Mouse (Mus musculus): ENCODE results near the gene Nedd1. TPM values are rescaled to one million over a fixed set of nuclear protein-coding genes. Genes with fewer than 3 reads are reported as not detected.

Gene Nedd1
- 22.2 and 25.4 TPM in 2 replicates for polyA plus RNA-seq (2015; fragmentation: Nextera tagmentation; extraction: Ambion mirVana)

DNA sequence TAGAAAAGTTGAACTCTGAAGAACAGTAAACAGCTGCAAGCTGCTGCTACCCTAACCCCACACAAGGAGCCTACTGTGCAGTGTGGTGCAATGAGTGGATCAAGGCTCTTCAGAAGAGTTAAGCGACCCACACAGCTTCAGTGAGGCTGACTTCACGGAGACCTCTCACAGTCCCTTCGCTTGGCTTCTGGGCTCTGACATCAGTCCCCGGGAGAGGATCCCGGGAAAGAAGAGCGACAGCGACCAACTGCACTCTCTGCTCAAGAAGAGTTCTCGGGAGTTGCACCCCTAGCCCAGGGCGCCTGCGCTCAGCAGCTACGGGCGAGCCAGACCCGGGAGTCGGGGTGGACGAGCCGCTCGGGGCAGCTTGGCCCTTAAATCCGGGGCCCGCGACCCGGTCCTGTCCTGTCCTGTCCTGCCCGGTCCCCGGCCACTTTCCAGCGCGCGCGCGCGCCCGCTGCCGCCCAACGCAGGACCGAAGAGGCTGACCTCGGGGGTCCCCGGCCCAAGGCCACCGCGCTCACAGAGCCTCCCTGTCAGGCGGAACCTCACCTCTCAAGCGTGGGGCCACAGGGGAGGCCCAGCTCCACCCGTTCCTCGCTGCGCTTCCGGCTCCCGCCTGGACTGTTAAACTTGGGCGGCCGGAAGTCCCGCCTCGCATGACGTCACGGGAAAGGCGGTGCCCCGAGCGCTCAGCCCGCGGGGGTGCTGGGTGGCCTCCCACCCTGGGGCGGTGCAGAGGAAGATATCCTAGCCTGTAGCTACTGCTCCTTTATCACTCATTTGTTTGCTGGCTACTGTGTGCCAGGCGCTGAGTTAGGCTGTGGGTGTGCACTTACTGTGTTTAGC, at the start of gene Nedd1:
Gene Nedd1 (minus strand): TSS at position 650 of the 849 bp plus-strand sequence.
- Histone ChIP-seq H3K27ac (replicated peaks) (peak within 1 kb of the TSS; percentile 77), H3K36me3 (0 out of 2 replicates have a peak, but pooled peaks cover 4% of the 10 kb centered on the region), H3K4me1 (replicated peaks) (peaks cover 8% of the 10 kb centered on the region), H3K4me2 (peak within 1 kb of the TSS; percentile 87), H3K4me3 (peak within 1 kb of the TSS; percentile 94), H3K9me3 (no peaks in the 10 kb centered on the region), H3K27me3 (no peaks in the 10 kb centered on the region), H3K9ac (peak within 1 kb of the TSS; percentile 85)
- WGBS, result under 1% methylated on average over 57 of the region's 57 CpGs
- ATAC-seq (ENCODE audit: low read depth), result peak; percentile 97

DNA sequence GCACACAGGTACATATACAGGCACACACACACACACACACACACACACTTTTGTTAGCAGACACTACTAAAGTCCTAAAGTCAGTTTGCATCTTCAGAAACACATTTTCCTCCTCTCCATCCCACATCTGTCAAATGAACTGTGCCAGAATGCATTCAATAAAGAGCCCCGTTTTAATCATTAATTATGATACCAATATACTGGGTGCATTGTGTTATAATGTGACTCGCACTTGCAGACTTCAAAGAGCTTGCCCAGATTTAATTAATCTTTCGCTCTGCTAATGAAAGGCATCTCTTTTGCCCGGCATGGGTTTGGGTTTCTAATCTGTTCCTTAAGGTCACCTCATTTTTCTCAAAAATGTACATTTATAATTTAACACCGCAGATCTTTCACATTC, 32.1 kb upstream of the Nedd1 start:
- H3K27me3 ChIP-seq, result no peaks in the 10 kb centered on the region
- H3K36me3 ChIP-seq, result no peaks in the 10 kb centered on the region
- H3K4me1 ChIP-seq (replicated peaks), result no peaks in the 10 kb centered on the region
- H3K4me3 ChIP-seq, result no peak overlapping the region
- H3K9ac ChIP-seq, result no peak overlapping the region
- ATAC-seq (ENCODE audit: low read depth), result peak; percentile 59
- no peak overlapping the region for H3K27ac ChIP-seq (replicated peaks)
- H3K4me2 ChIP-seq, result no peak overlapping the region
- 65% methylated on average over 5 of the region's 5 CpGs for WGBS
- no peaks in the 10 kb centered on the region for H3K9me3 ChIP-seq

DNA sequence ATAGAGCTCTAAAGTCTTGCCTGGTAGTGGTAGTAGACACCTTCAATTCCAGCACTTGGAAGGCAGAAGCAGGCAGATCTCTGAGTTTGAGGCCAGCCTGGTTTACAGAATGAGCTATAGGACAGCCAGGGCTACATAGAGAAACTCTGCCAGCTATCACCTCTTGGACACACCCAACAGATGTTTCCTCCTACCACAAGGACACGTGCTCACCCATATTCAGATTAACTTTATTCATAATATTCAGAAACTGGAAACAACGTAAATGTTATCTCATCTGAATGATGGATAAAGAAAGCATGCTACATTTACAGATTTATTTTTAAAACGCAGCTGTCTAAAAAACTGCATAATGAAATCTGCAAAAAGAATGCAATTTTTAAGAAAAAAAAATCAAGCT, 8.1 kb upstream of the Nedd1 start:
- Histone ChIP-seq H3K4me2 (no peak overlapping the region), H3K27me3 (no peaks in the 10 kb centered on the region), H3K27ac (replicated peaks) (no peak overlapping the region), H3K9me3 (no peaks in the 10 kb centered on the region), H3K9ac (no peak overlapping the region), H3K36me3 (no peaks in the 10 kb centered on the region), H3K4me3 (no peak overlapping the region), H3K4me1 (replicated peaks) (no peaks in the 10 kb centered on the region)
- no peak for ATAC-seq (ENCODE audit: low read depth)
- WGBS, result 91% methylated on average over 3 of the region's 3 CpGs

DNA sequence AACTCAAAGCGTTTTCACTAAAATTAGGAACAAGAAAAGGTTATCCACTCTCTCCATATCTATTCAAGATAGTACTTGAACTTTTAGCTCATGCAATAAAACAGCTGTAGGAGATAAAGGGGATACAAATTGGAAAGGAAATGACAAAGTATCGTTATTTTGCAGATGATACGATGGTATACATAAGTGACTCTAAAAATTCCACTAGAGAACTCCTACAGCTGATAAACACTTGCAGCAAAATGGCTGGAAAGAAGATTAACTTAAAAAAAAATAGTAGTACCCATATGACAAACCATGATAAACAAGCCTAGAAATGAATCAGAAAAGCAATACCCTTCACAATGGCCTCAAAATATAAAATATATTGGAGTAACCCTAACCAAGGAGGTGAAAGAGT, 6.5 kb upstream of the Nedd1 start:
- Histone ChIP-seq H3K9me3 (no peaks in the 10 kb centered on the region), H3K4me1 (replicated peaks) (no peaks in the 10 kb centered on the region), H3K9ac (no peak overlapping the region), H3K4me2 (no peak overlapping the region), H3K27ac (replicated peaks) (no peak overlapping the region), H3K27me3 (no peaks in the 10 kb centered on the region), H3K4me3 (no peak overlapping the region), H3K36me3 (no peaks in the 10 kb centered on the region)
- no peak for ATAC-seq (ENCODE audit: low read depth)
- 82% methylated on average over 3 of the region's 3 CpGs for WGBS

DNA sequence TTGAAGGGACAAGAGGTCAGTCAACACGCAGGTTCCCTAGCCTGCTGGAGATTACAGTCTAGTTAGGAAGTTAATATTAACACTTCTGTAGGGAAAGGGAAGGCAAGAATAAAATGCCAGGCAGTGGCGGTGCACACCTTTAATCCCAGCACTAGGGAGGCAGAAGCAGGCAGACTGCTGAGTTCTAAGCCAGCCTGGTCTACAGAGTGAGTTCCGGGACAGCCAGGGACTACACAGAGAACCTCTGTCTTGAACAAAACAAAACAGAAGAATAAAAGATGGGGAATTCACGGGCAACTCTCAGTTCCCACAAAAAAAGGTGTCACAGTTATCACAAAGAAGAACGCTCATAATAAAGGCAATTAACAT, 384 bp upstream of the Nedd1 start:
- Histone ChIP-seq H3K4me3 (peak overlapping the region; percentile 94), H3K36me3 (0 out of 2 replicates have a peak, but pooled peaks cover under 1% of the 10 kb centered on the region), H3K27me3 (no peaks in the 10 kb centered on the region), H3K4me2 (peak overlapping the region; percentile 87), H3K9ac (peak overlapping the region; percentile 85), H3K4me1 (replicated peaks) (peaks cover 8% of the 10 kb centered on the region), H3K9me3 (no peaks in the 10 kb centered on the region), H3K27ac (replicated peaks) (peak overlapping the region; percentile 77)
- WGBS, result 27% methylated on average over 5 of the region's 5 CpGs
- peak; percentile 64 for ATAC-seq (ENCODE audit: low read depth)

DNA sequence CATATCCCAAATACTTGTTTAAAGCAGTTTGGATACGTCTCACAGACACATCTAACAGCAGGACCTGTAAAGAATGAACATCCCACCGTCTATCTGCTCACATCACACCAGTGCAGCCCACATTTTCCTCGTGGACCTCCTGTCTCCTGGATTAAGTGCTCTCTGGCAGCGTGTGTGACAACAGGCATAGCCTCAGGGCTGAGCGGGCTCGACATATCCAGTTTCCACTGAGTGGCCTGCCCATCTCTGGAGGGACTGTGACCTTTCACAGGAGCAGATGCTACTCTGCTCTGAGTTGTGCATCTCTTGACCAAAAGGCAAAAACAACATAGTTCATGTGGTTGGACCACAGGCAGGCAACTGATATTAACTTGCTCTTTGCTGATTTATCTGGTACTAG, 23.2 kb downstream of the Nedd1 start:
- 68% methylated on average over 6 of the region's 6 CpGs for WGBS
- Histone ChIP-seq H3K36me3 (peaks cover 19% of the 10 kb centered on the region), H3K9me3 (no peaks in the 10 kb centered on the region), H3K4me1 (replicated peaks) (no peaks in the 10 kb centered on the region), H3K4me2 (no peak overlapping the region), H3K27me3 (no peaks in the 10 kb centered on the region), H3K9ac (no peak overlapping the region), H3K27ac (replicated peaks) (no peak overlapping the region), H3K4me3 (no peak overlapping the region)
- peak; percentile 15; the same call in 1 of the 2 replicates for ATAC-seq (ENCODE audit: low read depth)

DNA sequence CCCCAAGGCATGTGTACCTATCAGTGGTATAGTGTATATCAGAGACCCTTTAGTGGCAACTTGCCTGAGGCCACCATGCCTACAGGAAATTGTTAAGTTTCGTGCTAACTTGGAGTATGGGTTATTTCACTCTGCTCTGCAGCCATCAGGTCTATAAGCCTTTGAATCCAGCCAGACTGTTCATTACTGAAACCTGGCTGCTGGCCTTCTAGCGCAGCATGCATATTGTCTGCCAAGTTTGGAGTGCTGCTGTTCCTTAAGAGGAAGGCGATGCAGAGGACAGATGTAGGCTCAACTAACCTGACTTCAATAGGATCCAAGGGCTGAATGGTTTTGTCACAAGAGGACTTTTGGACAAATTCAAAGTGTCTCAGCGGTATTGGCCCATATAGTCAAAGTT, 47.2 kb downstream of the Nedd1 start:
- 97% methylated on average over 4 of the region's 4 CpGs for WGBS
- H3K27ac ChIP-seq (replicated peaks), result no peak overlapping the region
- no peaks in the 10 kb centered on the region for H3K27me3 ChIP-seq
- H3K9ac ChIP-seq, result no peak overlapping the region
- H3K4me1 ChIP-seq (replicated peaks), result no peaks in the 10 kb centered on the region
- no peak overlapping the region for H3K4me2 ChIP-seq
- H3K4me3 ChIP-seq, result no peak overlapping the region
- no peak for ATAC-seq (ENCODE audit: low read depth)
- H3K36me3 ChIP-seq, result no peaks in the 10 kb centered on the region
- H3K9me3 ChIP-seq, result no peaks in the 10 kb centered on the region

DNA sequence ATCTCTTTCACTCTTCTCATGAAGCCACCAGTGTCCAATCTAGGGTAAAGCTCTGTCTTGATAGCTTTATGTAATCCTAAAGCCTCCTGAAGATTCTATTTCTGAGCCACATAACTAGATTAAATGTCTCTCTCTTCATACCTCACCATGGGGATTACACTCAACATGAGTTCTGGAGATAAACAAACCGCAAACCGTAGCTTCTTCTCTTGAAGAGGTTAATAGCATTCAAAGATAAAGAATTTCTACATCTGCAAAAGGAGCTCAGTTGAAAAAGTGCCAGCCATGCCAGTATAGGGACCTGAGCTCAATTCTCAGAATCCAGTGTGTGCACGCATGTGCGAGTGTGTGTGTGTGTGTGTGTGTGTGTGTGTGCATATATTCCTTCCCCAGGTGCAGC, 50.3 kb downstream of the Nedd1 start:
- no peak overlapping the region for H3K4me2 ChIP-seq
- no peaks in the 10 kb centered on the region for H3K4me1 ChIP-seq (replicated peaks)
- ATAC-seq (ENCODE audit: low read depth), result no peak
- no peak overlapping the region for H3K9ac ChIP-seq
- no peak overlapping the region for H3K4me3 ChIP-seq
- H3K27me3 ChIP-seq, result no peaks in the 10 kb centered on the region
- 94% methylated on average over 4 of the region's 4 CpGs for WGBS
- no peak overlapping the region for H3K27ac ChIP-seq (replicated peaks)
- no peaks in the 10 kb centered on the region for H3K36me3 ChIP-seq
- no peaks in the 10 kb centered on the region for H3K9me3 ChIP-seq

DNA sequence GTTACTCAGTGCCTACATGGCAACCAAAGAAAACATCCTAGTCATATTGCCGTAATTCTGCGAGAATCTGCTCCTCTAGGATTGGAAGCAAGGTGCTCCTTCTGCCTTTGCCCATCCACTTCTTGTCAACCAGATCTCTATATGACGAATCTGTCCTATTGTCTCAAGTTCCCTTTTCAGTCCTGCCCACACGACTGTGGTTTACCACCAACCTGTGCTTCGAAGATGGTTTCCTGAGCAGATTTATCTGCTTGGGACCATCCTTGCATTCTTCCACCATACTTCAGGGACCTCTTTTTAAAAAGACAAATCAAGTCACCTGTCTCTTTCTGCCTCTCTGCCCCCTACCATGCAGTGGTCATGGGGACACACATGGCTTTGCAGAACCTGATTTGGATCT, 56.9 kb downstream of the Nedd1 start:
- Histone ChIP-seq H3K27ac (replicated peaks) (no peak overlapping the region), H3K4me2 (no peak overlapping the region), H3K9ac (no peak overlapping the region), H3K9me3 (no peaks in the 10 kb centered on the region), H3K4me1 (replicated peaks) (no peaks in the 10 kb centered on the region), H3K27me3 (no peaks in the 10 kb centered on the region), H3K36me3 (no peaks in the 10 kb centered on the region), H3K4me3 (no peak overlapping the region)
- WGBS, result 84% methylated on average over 5 of the region's 5 CpGs
- no peak for ATAC-seq (ENCODE audit: low read depth)

DNA sequence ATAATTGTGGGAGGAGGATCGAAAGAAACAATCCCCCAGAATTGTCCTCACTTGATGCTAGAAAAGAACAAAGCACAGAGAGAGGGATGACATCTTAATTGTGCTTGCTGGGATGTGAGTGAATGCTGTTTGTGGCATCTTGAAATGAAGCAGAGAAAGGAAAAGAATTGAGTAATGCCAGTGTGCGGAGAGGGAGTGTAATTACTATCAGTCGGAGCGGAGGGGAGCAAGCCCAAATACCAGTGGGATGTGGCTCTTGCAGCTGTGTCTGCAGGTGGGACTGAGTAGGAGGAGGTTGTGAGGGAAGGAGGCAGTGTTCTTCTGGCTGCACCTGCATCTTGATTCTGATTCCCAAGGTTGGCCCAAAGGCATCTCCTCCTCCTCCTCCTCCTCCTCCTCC, 69.0 kb downstream of the Nedd1 start:
- H3K27me3 ChIP-seq, result no peaks in the 10 kb centered on the region
- ATAC-seq (ENCODE audit: low read depth), result no peak
- no peak overlapping the region for H3K27ac ChIP-seq (replicated peaks)
- H3K4me1 ChIP-seq (replicated peaks), result peaks cover 7% of the 10 kb centered on the region
- no peak overlapping the region for H3K9ac ChIP-seq
- H3K9me3 ChIP-seq, result no peaks in the 10 kb centered on the region
- H3K4me3 ChIP-seq, result no peak overlapping the region
- WGBS, result 58% methylated on average over 4 of the region's 4 CpGs
- no peaks in the 10 kb centered on the region for H3K36me3 ChIP-seq
- no peak overlapping the region for H3K4me2 ChIP-seq

DNA sequence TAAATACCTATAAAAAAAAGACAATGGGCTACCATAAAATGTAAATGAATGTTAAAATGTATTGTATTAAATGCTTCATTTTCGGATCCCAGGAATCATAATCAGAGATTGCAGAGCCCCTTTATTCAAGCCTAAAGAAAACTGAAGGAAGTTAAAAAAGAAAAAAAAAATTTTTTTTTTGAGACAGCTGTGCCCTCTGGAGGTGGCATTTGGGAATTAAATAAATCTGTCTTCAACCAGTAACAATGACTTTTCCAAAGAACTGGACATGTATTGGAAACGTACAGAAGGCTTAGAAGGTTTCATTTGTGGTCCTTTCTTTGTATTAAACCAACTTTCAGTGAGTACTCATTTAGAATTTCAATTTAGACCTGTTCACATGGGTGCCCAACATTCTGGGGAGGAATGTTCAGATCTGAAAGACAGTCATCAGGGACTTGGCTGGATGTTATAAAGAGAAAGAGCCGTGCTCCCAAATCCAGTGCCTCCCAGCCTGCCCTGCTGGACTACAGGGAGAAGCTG, 69.8 kb downstream of the Nedd1 start:
- WGBS, result 27% methylated on average over 3 of the region's 3 CpGs
- no peak overlapping the region for H3K27ac ChIP-seq (replicated peaks)

DNA sequence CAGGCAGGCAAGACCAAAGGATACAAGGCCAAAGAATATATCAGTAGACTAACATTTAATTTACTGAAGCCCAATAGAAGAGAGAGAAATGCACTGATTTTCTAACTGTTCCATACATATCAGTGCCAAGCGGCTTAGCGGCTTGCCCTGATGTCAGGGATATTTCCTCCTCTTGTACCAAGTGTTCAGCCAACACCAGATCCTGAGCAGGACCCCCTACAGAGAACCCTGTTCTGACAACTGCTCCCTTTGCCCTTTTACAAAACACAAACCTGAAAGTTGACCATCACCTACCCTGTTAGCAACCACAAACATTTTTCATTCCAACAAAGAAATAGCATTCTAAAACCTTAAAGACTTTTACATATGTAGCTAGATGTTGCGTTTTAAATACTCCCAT, 71.0 kb downstream of the Nedd1 start:
- H3K36me3 ChIP-seq, result no peaks in the 10 kb centered on the region
- no peaks in the 10 kb centered on the region for H3K27me3 ChIP-seq
- peaks cover 6% of the 10 kb centered on the region for H3K4me1 ChIP-seq (replicated peaks)
- H3K9me3 ChIP-seq, result no peaks in the 10 kb centered on the region
- 91% methylated on average over 3 of the region's 3 CpGs for WGBS
- no peak overlapping the region for H3K4me2 ChIP-seq
- ATAC-seq (ENCODE audit: low read depth), result no peak
- no peak overlapping the region for H3K4me3 ChIP-seq
- H3K9ac ChIP-seq, result no peak overlapping the region
- H3K27ac ChIP-seq (replicated peaks), result no peak overlapping the region

More for the DNA sequence above, 69.8 kb downstream of the Nedd1 start:
- no peak for ATAC-seq (ENCODE audit: low read depth)
- no peak overlapping the region for H3K4me2 ChIP-seq
- H3K4me3 ChIP-seq, result no peak overlapping the region
- H3K4me1 ChIP-seq (replicated peaks), result peaks cover 6% of the 10 kb centered on the region
- H3K27me3 ChIP-seq, result no peaks in the 10 kb centered on the region
- no peaks in the 10 kb centered on the region for H3K9me3 ChIP-seq
- no peak overlapping the region for H3K9ac ChIP-seq
- no peaks in the 10 kb centered on the region for H3K36me3 ChIP-seq

All from neural tube, embryonic 13.5 days (tissue).